Mouse (Mus musculus) hindbrain, embryonic 11.5 days (tissue): ENCODE results near the gene Polr2h. TPM values are rescaled to one million over a fixed set of nuclear protein-coding genes. Genes with fewer than 3 reads are reported as not detected.

Experiments used
- ATAC-seq: fragments of 200-750 bp; cut with Nextera tagmentation; 2 replicates; pipeline ENCODE4 v1.8.0; 2017; ENCODE audit warnings: mild to moderate bottlenecking, moderate TSS enrichment, moderate library complexity; ENCODE audit not compliant: low FRiP score
- DNase-seq: peaks from one replicate; pipeline ENCODE4 v3.0.0-alpha.2; 2015; ENCODE audit warnings: low spot score
- H3K27ac ChIP-seq: fragments of 300-500 bp; sonication (generic); 2 replicates; pipeline ENCODE4 v1.5.1; 2014; ENCODE audit warnings: mild to moderate bottlenecking, low read depth, low read length
- H3K27me3 ChIP-seq: fragments of 300-500 bp; sonication (generic); 2 replicates; pipeline ENCODE4 v1.6.1; 2014; ENCODE audit warnings: mild to moderate bottlenecking, low read length, moderate library complexity, mixed read lengths; ENCODE audit not compliant: control insufficient read depth, insufficient read depth
- H3K36me3 ChIP-seq: fragments of 300-500 bp; sonication (generic); 2 replicates; pipeline ENCODE4 v1.6.1; 2014; ENCODE audit warnings: mild to moderate bottlenecking, low read length, moderate library complexity, mixed read lengths; ENCODE audit not compliant: control insufficient read depth, insufficient read depth
- H3K4me1 ChIP-seq: fragments of 300-500 bp; sonication (generic); replicated peaks from 2 replicates; pipeline ENCODE4 v1.6.1; 2014; ENCODE audit warnings: low read length, mixed read lengths; ENCODE audit not compliant: control insufficient read depth, insufficient read depth
- H3K4me2 ChIP-seq: fragments of 300-500 bp; sonication (generic); replicated peaks from 2 replicates; pipeline ENCODE4 v1.6.1; 2014; ENCODE audit warnings: mild to moderate bottlenecking, low read depth, low read length
- H3K4me3 ChIP-seq: fragments of 300-500 bp; sonication (generic); 2 replicates; pipeline ENCODE4 v1.5.1; 2014; ENCODE audit warnings: low read depth, low read length
- H3K9ac ChIP-seq: fragments of 300-500 bp; sonication (generic); 2 replicates; pipeline ENCODE4 v1.6.1; 2014; ENCODE audit warnings: low read depth, low read length
- H3K9me3 ChIP-seq: fragments of 300-500 bp; sonication (generic); 2 replicates; pipeline ENCODE4 v1.6.1; 2016; ENCODE audit warnings: low read length; ENCODE audit not compliant: control insufficient read depth
- WGBS: fragments of 180-500 bp; shearing (Covaris S2); extraction: QIAGEN DNeasy Blood & Tissue Kit; methylation state at CpG from one replicate; pipeline ENCODE4 v1.1.7; 2014; 5-methylcytosine and 5-hydroxymethylcytosine counted together
- polyA plus RNA-seq: library from polyadenylated mRNA; unstranded; fragments of >200 nt; fragmentation: Nextera tagmentation; extraction: Ambion mirVana; gene quantifications from 2 replicates; pipeline ENCODE4 v1.2.1, GENCODE M21; 2014

The Polr2h gene
- polyA plus RNA-seq, 1 experiment from 2014 or later, result 103 TPM

DNA sequence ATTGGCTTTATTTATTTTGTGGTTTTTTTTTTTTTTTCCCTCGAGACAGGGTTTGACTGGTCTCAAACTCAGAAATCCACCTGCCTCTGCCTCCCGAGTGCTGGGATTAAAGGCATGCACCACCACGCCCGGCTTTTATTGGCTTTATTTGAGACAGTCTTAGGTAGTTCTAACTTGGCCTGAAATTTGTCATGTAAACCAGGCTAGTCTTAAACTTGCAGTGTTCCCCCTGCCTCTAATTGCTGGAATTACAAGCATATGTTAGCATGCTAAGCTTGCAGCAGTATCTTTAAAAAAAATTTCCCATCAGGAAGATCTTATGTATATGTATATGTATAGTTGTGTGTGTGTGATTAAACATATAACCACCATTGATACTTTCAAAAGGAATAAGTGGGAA, 40.8 kb upstream of the Polr2h start:
- Histone ChIP-seq H3K9ac (no peak overlapping the region), H3K27me3 (no peaks in the 10 kb centered on the region), H3K36me3 (peaks cover 34% of the 10 kb centered on the region), H3K27ac (no peak overlapping the region), H3K9me3 (no peaks in the 10 kb centered on the region), H3K4me3 (no peak overlapping the region), H3K4me1 (peaks cover 4% of the 10 kb centered on the region), H3K4me2 (no peak overlapping the region)
- WGBS, result 85% methylated on average over 4 of the region's 4 CpGs
- ATAC-seq (no peak), DNase-seq (no peak)

DNA sequence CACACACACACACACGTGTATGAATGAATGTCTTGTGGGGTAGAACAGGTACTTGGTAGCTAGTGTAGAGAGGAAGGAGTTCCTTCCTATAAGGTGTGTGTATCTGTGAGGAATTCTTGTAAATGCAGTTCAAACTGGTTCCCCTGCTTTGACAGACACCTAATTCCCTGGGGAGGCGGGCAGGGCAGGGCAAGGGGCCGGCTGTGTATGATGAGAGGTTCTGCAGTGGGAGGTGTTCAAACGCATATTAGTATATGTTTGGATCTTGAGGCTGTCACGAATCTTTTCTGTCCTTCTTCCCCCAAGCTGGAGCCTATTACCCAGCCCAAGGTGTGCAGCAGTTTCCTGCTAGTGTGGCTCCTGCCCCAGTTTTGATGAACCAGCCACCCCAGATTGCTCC, 40.1 kb upstream of the Polr2h start:
- Histone ChIP-seq H3K27me3 (no peaks in the 10 kb centered on the region), H3K27ac (no peak overlapping the region), H3K4me1 (peaks cover 4% of the 10 kb centered on the region), H3K4me2 (no peak overlapping the region), H3K4me3 (no peak overlapping the region), H3K9me3 (no peaks in the 10 kb centered on the region), H3K9ac (no peak overlapping the region), H3K36me3 (peaks cover 37% of the 10 kb centered on the region)
- WGBS, result 87% methylated on average over 5 of the region's 5 CpGs
- DNase-seq (no peak), ATAC-seq (no peak)

DNA sequence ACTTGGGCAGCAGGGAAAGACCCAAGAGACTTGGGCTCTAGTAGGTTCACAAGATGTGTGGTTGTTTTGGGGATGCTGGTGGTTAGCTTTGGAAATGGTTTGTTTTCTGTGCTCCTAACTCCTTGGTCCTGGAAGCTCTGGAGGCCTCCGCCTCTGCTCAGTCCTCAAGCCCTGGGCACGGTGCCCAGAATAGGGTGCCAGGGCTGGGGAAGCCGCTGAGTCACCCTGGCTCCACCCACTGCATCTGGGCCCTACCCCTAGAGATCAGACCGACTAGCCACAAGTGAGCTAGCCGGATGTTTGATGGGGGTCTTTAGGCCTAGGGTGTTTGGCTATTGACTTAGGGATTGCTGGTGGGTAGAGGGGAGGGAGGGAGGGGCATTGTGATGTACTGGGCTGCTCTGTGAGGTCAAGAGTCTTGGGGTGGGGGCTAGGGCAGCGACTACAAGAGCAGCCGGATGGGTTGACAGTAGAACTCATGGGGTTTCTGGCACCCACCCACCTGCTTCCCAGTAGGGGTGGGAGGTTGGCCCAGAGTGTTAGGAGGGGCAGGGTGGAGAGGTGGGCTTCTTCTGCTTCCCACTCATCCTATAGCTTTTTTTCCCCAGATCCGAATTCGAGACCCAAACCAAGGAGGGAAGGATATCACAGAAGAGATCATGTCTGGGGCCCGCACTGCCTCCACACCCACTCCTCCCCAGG, 39.3 kb upstream of the Polr2h start:
- Histone ChIP-seq H3K4me1 (peaks cover 4% of the 10 kb centered on the region), H3K36me3 (peaks cover 44% of the 10 kb centered on the region), H3K4me2 (no peak overlapping the region), H3K9ac (no peak overlapping the region), H3K4me3 (no peak overlapping the region), H3K27ac (no peak overlapping the region), H3K27me3 (no peaks in the 10 kb centered on the region), H3K9me3 (no peaks in the 10 kb centered on the region)
- DNase-seq (no peak), ATAC-seq (no peak)
- WGBS, result 92% methylated on average over 10 of the region's 10 CpGs

DNA sequence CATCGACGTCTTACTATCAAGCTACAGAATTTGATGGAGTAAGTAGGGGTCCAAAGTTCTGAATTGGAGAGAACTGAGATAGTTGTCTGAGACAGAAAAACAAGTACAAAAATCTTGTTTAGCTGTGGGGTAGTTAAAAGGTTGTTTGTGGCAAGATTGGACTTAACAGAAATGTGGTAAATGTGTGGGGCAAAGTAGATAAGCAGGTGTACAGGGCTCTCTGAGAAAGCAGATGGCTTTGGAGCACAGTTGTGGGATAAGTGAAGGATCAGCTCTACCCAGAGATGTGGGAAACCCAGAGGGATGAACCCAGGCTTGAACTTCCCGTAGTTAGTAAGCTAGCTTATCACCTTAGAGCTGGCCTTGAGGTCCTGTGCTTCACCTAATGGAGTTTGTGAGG, 26.7 kb upstream of the Polr2h start:
- peaks cover 4% of the 10 kb centered on the region; the same call in 1 of the 2 replicates for H3K4me1 ChIP-seq
- H3K27ac ChIP-seq, result no peak overlapping the region
- H3K9ac ChIP-seq, result no peak overlapping the region
- no peak overlapping the region for H3K4me2 ChIP-seq
- no peaks in the 10 kb centered on the region for H3K27me3 ChIP-seq
- ATAC-seq (no peak), DNase-seq (no peak)
- peaks cover 14% of the 10 kb centered on the region for H3K36me3 ChIP-seq
- no peak overlapping the region for H3K4me3 ChIP-seq
- H3K9me3 ChIP-seq, result no peaks in the 10 kb centered on the region
- 91% methylated on average over 3 of the region's 3 CpGs for whole genome bisulfite sequencing

DNA sequence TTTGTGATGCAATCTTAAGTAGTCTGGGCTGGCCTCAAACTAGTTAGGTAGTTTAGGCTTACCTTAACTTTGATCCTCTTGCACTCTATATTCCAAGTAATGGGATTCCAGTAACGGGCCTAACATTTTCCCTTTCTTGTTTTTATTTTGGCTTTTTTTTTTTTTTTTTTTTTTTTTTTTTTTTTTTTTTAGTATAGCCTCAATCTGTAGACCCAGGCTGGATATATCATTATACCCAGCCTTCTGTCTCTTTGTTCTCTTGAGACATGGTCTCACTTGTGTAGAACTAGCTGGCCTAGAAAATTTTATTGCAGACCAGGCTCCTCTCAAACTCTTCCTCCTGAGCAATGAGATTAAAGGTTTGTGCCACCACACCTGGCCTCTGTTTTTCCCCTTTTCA, 25.8 kb upstream of the Polr2h start:
- no peak for ATAC-seq
- H3K9me3 ChIP-seq, result no peaks in the 10 kb centered on the region
- no peak overlapping the region for H3K4me2 ChIP-seq
- H3K27me3 ChIP-seq, result no peaks in the 10 kb centered on the region
- DNase-seq, result no peak
- H3K4me3 ChIP-seq, result no peak overlapping the region
- peaks cover 9% of the 10 kb centered on the region for H3K36me3 ChIP-seq
- 88% methylated on average over 1 of the region's 1 CpGs for WGBS
- peaks cover 9% of the 10 kb centered on the region for H3K4me1 ChIP-seq
- no peak overlapping the region for H3K9ac ChIP-seq
- H3K27ac ChIP-seq, result no peak overlapping the region

DNA sequence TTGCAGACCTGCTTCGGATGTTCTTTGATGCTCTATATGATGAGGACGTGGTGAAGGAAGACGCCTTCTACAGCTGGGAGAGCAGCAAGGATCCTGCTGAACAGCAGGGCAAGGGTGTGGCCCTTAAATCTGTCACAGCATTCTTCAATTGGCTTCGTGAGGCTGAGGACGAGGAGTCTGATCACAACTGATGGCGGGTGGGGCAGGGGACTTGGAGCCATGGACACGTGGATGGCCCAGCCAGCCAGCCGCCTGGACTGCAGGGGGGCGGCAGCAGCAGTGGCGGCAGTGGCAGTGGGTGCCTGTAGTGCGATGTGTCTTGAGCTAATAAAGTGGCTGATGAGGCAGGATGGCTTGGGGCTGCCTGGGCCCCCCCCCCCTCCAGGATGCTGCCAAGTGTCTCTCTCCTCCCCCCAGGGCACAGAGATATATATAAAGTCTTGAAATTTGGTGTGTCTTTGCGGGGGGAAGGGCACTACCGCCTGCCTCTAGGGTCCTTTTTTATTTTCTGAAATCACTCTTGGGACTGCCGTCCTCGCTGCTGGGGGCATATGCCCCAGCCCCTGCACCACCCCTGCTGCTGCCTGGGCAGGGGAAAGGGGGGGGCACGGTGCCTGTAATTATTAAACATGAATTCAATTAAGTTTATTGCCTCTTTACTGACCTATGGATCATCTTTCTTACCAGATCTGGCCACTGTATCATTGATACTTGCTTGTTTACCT, 25.1 kb upstream of the Polr2h start:
- 43% methylated on average over 16 of the region's 16 CpGs for WGBS
- Histone ChIP-seq H3K4me3 (no peak overlapping the region), H3K9me3 (no peaks in the 10 kb centered on the region), H3K4me1 (peaks cover 9% of the 10 kb centered on the region), H3K27me3 (no peaks in the 10 kb centered on the region), H3K9ac (no peak overlapping the region), H3K36me3 (peaks cover 9% of the 10 kb centered on the region), H3K27ac (peak overlapping the region; percentile 7; the same call in 1 of the 2 replicates), H3K4me2 (no peak overlapping the region)
- no peak for ATAC-seq
- DNase-seq, result no peak

DNA sequence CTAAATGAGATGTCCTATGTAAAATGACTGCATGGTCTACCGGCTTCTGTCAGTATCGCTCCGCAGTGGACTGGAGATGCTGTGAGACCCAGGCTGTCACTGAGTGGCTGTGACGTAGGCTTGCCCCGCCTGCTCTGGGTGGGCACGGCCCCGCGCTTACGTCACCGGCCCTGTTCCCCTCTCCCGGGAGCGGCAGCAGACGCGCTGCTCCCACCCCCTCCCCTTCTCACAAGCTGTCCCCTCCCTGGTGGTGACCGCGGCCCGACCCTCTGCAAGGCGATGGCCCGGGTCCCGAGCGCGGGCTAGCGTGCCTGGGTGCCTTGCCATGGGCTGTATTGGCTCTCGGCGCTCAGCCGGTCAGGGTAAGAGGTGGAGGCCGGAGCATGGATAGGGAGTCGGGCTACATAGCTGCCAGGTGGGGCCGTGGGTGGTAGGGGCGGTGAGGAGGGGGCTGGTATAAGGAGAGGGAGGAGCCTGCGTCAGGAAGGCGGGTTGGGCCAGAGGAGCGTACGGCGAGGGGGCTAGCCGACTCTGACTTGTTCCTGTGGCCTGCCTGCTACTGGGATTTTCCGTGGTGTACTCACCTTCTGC, 24.3 kb upstream of the Polr2h start, which contains the start of gene Fam131a:
Fam131a (plus strand) TSS at position 131 of the 591 bp plus-strand sequence.
- WGBS, result under 1% methylated on average over 33 of the region's 37 CpGs
- H3K36me3 ChIP-seq, result peaks cover 9% of the 10 kb centered on the region

DNA sequence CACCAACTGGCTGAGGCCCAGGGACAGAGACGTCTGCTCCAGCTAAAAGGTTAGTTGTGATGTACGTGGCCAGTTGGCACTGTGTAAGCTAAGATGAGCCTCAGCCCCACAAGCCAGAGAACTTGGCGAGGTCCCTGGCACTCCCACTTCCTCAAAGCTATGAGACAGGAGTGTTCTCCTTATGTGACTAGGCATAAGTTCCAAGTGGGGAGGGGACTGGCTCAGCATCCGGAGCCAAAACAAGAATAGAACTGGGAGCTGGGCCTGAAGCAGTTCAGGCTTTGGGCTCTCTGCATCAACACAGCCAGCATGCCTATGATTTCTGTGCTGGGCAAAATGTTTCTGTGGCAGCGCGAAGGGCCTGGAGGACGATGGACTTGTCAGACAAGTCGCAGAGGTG, 22.7 kb upstream of the Polr2h start:
- H3K4me3 ChIP-seq, result no peak overlapping the region
- WGBS, result 77% methylated on average over 8 of the region's 8 CpGs
- DNase-seq (no peak), ATAC-seq (no peak)
- H3K4me2 ChIP-seq, result no peak overlapping the region
- no peaks in the 10 kb centered on the region for H3K9me3 ChIP-seq
- H3K9ac ChIP-seq, result no peak overlapping the region
- peaks cover 9% of the 10 kb centered on the region for H3K4me1 ChIP-seq
- no peak overlapping the region for H3K27ac ChIP-seq
- no peaks in the 10 kb centered on the region for H3K27me3 ChIP-seq
- no peaks in the 10 kb centered on the region for H3K36me3 ChIP-seq

More for the DNA sequence above, 24.3 kb upstream of the Polr2h start, which contains the start of gene Fam131a:
- H3K27me3 ChIP-seq, result no peaks in the 10 kb centered on the region
- H3K4me3 ChIP-seq, result peak within 1 kb of the TSS; percentile 41
- peak within 1 kb of the TSS; percentile 52 for H3K9ac ChIP-seq
- peak; percentile 95 for ATAC-seq
- H3K4me1 ChIP-seq, result peaks cover 9% of the 10 kb centered on the region
- H3K9me3 ChIP-seq, result no peaks in the 10 kb centered on the region
- H3K27ac ChIP-seq, result peak within 1 kb of the TSS; percentile 80
- peak within 1 kb of the TSS; percentile 72 for H3K4me2 ChIP-seq
- peak; percentile 95 for DNase-seq
